12 mouse cellular contexts compared by ENCODE assay signal in the genomic region with DNA sequence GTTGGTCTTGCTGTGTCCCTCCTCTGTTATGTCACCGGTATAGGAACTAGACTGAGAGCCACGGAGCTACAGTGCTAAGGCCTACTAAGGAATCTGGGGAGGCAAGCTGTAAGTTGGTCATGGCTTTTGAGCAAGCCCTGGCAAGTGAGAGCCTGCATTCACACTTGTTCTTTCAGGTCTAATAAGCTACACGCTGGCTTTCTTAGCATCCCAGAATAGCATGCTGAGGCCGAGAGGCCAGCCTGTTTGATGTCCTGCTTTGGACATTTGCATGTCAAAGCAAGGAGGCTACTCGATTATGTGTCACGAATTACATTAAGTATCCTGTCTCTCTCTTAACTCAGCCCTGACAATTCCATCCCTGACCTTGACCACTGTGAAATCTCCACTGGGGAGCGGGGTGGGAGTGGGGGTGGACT.
DNase-seq lines count a peak whose midpoint lies in the region; ATAC-seq lines count a peak whose summit lies in the region.
"Had no signal": no experiment of that assay in that cellular context is flagged by ENCODE, and none has a peak within 500 bp of the region (broad histone marks: within the 10 kb centered on the region; RNA-seq: fewer than 3 reads in every experiment).

No protein-coding gene starts in this region.

- no peak overlapping the region for H3K9ac ChIP-seq in forebrain, embryonic 12.5 days
- no peak overlapping the region for H3K9ac ChIP-seq in midbrain, embryonic 11.5 days (ENCODE audit: low read length)
- H3K9ac ChIP-seq: embryonic facial prominence, embryonic 13.5 days; heart, embryonic 13.5 days; liver, embryonic 14.5 days had no signal

- H3K4me3 ChIP-seq in forebrain, embryonic 12.5 days (replicated peaks) = no peak overlapping the region
- no peak overlapping the region for H3K4me3 ChIP-seq in midbrain, embryonic 11.5 days (ENCODE audit: low read depth, low read length)
- H3K4me3 ChIP-seq: embryonic facial prominence, embryonic 13.5 days; heart, embryonic 13.5 days had no signal

- peak overlapping the region; percentile 89 for H3K27ac ChIP-seq in forebrain, embryonic 12.5 days
- peak overlapping the region; percentile 60 for H3K27ac ChIP-seq in midbrain, embryonic 11.5 days (ENCODE audit: low read depth, low read length)
- H3K27ac ChIP-seq: embryonic facial prominence, embryonic 13.5 days; heart, embryonic 13.5 days; liver, embryonic 14.5 days had no signal

- H3K4me1 ChIP-seq in forebrain, embryonic 12.5 days = peaks cover 43% of the 10 kb centered on the region
- peaks cover 32% of the 10 kb centered on the region for H3K4me1 ChIP-seq in midbrain, embryonic 11.5 days (ENCODE audit: control insufficient read depth, insufficient read depth, low read length)

- no peaks in the 10 kb centered on the region for H3K27me3 ChIP-seq in forebrain, embryonic 12.5 days
- H3K27me3 ChIP-seq in midbrain, embryonic 11.5 days (ENCODE audit: control insufficient read depth, insufficient read depth, low read length) = no peaks in the 10 kb centered on the region
- H3K27me3 ChIP-seq: embryonic facial prominence, embryonic 13.5 days; heart, embryonic 13.5 days had no signal

- ATAC-seq in forebrain, embryonic 12.5 days (ENCODE audit: low FRiP score) = peak; percentile 35
- ATAC-seq in midbrain, embryonic 11.5 days (ENCODE audit: low FRiP score) = peak; percentile 76

- H3K9me3 ChIP-seq in forebrain, embryonic 12.5 days = no peaks in the 10 kb centered on the region
- no peaks in the 10 kb centered on the region for H3K9me3 ChIP-seq in midbrain, embryonic 11.5 days (ENCODE audit: control insufficient read depth, low read length)
- H3K9me3 ChIP-seq: embryonic facial prominence, embryonic 13.5 days; heart, embryonic 13.5 days had no signal

- no peak overlapping the region; the same call in 1 of the 2 replicates for H3K4me2 ChIP-seq in forebrain, embryonic 12.5 days
- no peak overlapping the region for H3K4me2 ChIP-seq in midbrain, embryonic 11.5 days
- H3K4me2 ChIP-seq: embryonic facial prominence, embryonic 13.5 days; heart, embryonic 13.5 days had no signal

- no peaks in the 10 kb centered on the region for H3K36me3 ChIP-seq in forebrain, embryonic 12.5 days (replicated peaks)
- no peaks in the 10 kb centered on the region for H3K36me3 ChIP-seq in midbrain, embryonic 11.5 days (ENCODE audit: control insufficient read depth, insufficient read depth, low read length)
- H3K36me3 ChIP-seq: embryonic facial prominence, embryonic 13.5 days; heart, embryonic 13.5 days had no signal

- peak; percentile 16 to 43 for DNase-seq in urinary bladder, adult 18-20 months (ENCODE audit: low spot score in 2 of 2)
- DNase-seq in urinary bladder, postnatal 4 days (ENCODE audit: low spot score in 2 of 2) = no peak
- peak; percentile 91 for DNase-seq in midbrain, embryonic 11.5 days (ENCODE audit: low spot score, missing footprints)
- DNase-seq in cerebellum, postnatal 36 days = no peak
- no peak for DNase-seq in layer of hippocampus, adult 9-10 months (ENCODE audit: low spot score)
- no peak for DNase-seq in layer of hippocampus, adult 11-12 months (ENCODE audit: low spot score)
- DNase-seq in cerebellum, adult 9-11 months = no peak
- DNase-seq: kidney, postnatal 14 days had no signal

- 13% methylated on average over 7 of the region's 7 CpGs for WGBS in forebrain, embryonic 12.5 days
- 5% methylated on average over 7 of the region's 7 CpGs for WGBS in midbrain, embryonic 11.5 days

Comparison
In these comparisons a context has a peak if more than half of its experiments do, and no peak if none do; other contexts are left out.
1. DNase-seq: peak in urinary bladder, adult 18-20 months (2 of 2) and midbrain, embryonic 11.5 days (single experiment); none in urinary bladder, postnatal 4 days (0 of 2), cerebellum, postnatal 36 days (0 of 2), layer of hippocampus, adult 9-10 months (single experiment), layer of hippocampus, adult 11-12 months (single experiment) and cerebellum, adult 9-11 months (single experiment).